Comparison of ENCODE assay signal across 7 mouse cellular contexts in the genomic region with DNA sequence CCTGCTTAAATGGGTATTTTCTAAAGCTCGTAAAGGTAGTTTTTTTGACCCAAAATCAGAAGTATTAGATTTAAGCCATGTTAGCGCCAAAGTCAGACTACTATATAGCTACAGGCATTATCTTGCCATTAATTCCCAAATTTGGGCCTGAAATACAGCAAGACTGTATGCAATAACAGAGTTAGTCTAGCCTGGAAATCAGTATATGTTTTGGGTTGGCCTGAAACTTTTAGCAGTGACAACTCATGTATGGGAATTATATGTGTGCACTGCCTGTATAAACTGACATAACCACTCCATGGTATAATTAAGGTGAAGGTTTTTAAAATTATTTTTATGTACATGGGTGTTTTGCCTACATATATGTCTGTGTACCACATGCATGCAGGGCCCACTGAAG. TPM values are rescaled to one million over a fixed set of nuclear protein-coding genes. Genes with fewer than 3 reads are reported as not detected.
DNase-seq lines count a peak whose midpoint lies in the region; ATAC-seq and TF ChIP-seq lines count a peak whose summit lies in the region.

A gene (minus strand): TSS at position 101 of the 400 bp plus-strand sequence.

- in situ Hi-C loops in CH12.LX (cut with MboI; ENCODE audit: low pct_ligation_motif_present, low pct_unique_long_range_greater_than_20kb, low sequenced_read_pairs), result no loop called here

- H3K4me2 ChIP-seq in CH12.LX (ENCODE audit: insufficient read depth, low read depth, poor library complexity, severe bottlenecking), result peak within 1 kb of the TSS; percentile 99
- H3K4me2 ChIP-seq in forebrain, embryonic 14.5 days (ENCODE audit: low read length), result peak within 1 kb of the TSS; percentile 69
- peak within 1 kb of the TSS; percentile 65 for H3K4me2 ChIP-seq in hindbrain, embryonic 12.5 days (replicated peaks)
- H3K4me2 ChIP-seq in liver, embryonic 14.5 days (ENCODE audit: low read depth), result peak within 1 kb of the TSS; percentile 87

- peaks cover 42% of the 10 kb centered on the region for H3K79me2 ChIP-seq in CH12.LX (replicated peaks; ENCODE audit: control insufficient read depth, extremely low read depth, insufficient read depth, poor library complexity, severe bottlenecking)

- no peak for TF ChIP-seq RAD21 in CH12.LX (IDR thresholded peaks at IDR 0.05; ENCODE audit: low read depth, low read length)

- TF ChIP-seq CTCF in CH12.LX (conservative IDR thresholded peaks at IDR 0.05 in 1 of 2, IDR thresholded peaks at IDR 0.05 in 1 of 2; ENCODE audit: low read depth in 2 of 2, low read length in 2 of 2), result no peak
- no peak for TF ChIP-seq CTCF in G1E (IDR thresholded peaks at IDR 0.05; ENCODE audit: low read depth, low read length)
- TF ChIP-seq CTCF in liver, embryonic 14.5 days (IDR thresholded peaks at IDR 0.05; ENCODE audit: low read depth), result no peak

- dilution Hi-C loops in CH12.LX (cut with MboI; ENCODE audit: extremely low pct_ligation_motif_present, extremely low pct_unique_long_range_greater_than_20kb, low sequenced_read_pairs), result no loop called here

- H3K27ac ChIP-seq in CH12.LX (ENCODE audit: insufficient read depth, low read depth), result peak within 1 kb of the TSS; percentile 18; the same call in 1 of the 2 replicates
- peak within 1 kb of the TSS; percentile 72 for H3K27ac ChIP-seq in forebrain, embryonic 14.5 days (ENCODE audit: low read depth, low read length)
- H3K27ac ChIP-seq in hindbrain, embryonic 12.5 days, result peak within 1 kb of the TSS; percentile 86
- peak within 1 kb of the TSS; percentile 65 for H3K27ac ChIP-seq in liver, embryonic 14.5 days

- H3K27me3 ChIP-seq in CH12.LX (replicated peaks) (no peaks in the 10 kb centered on the region), G1E (ENCODE audit: insufficient read depth, low read length) (no peaks in the 10 kb centered on the region)
- no peaks in the 10 kb centered on the region for H3K27me3 ChIP-seq in forebrain, embryonic 14.5 days (replicated peaks; ENCODE audit: control insufficient read depth, insufficient read depth, low read length)
- no peaks in the 10 kb centered on the region for H3K27me3 ChIP-seq in hindbrain, embryonic 12.5 days
- H3K27me3 ChIP-seq in liver, embryonic 14.5 days (ENCODE audit: control insufficient read depth, insufficient read depth, low read length), result no peaks in the 10 kb centered on the region

- TF ChIP-seq POLR2A in CH12.LX (IDR thresholded peaks at IDR 0.05; ENCODE audit: low read depth, low read length), result no peak

- no peak for ATAC-seq in G1E (ENCODE audit: extremely low read depth, insufficient number of reproducible peaks, low FRiP score, poor library complexity, severe bottlenecking)
- ATAC-seq in forebrain, embryonic 14.5 days, result peak; percentile 1; the same call in 1 of the 2 replicates
- ATAC-seq in hindbrain, embryonic 12.5 days (ENCODE audit: low FRiP score), result no peak; the same call in 1 of the 2 replicates
- no peak for ATAC-seq in liver, embryonic 14.5 days (ENCODE audit: insufficient read depth)

- 79% methylated on average over 2 of the region's 2 CpGs for WGBS in forebrain, embryonic 14.5 days
- 88% methylated on average over 2 of the region's 2 CpGs for WGBS in hindbrain, embryonic 12.5 days
- 82% methylated on average over 2 of the region's 2 CpGs for WGBS in liver, embryonic 14.5 days (ENCODE audit: insufficient replicate concordance)

- H3K9ac ChIP-seq in CH12.LX (ENCODE audit: insufficient read depth, low read depth), result peak within 1 kb of the TSS; percentile 78
- peak within 1 kb of the TSS; percentile 96 for H3K9ac ChIP-seq in forebrain, embryonic 14.5 days (ENCODE audit: low read length)
- H3K9ac ChIP-seq in hindbrain, embryonic 12.5 days, result peak within 1 kb of the TSS; percentile 91
- H3K9ac ChIP-seq in liver, embryonic 14.5 days (replicated peaks), result peak within 1 kb of the TSS; percentile 92

- DNase-seq in CH12.LX (ENCODE audit: extremely low read depth), result no peak
- no peak for DNase-seq in G1E (ENCODE audit: low spot score)
- DNase-seq in forebrain, embryonic 14.5 days (ENCODE audit: low spot score), result no peak
- no peak for DNase-seq in liver, embryonic 14.5 days (ENCODE audit: low read depth in 3 of 3, low spot score in 3 of 3)
- DNase-seq in right cerebral cortex, adult 18-20 months, result no peak
- no peak for DNase-seq in embryo, embryonic 10 days (ENCODE audit: low spot score)

- H3K4me1 ChIP-seq in CH12.LX (ENCODE audit: control insufficient read depth in 1 of 2, insufficient read depth in 2 of 2) (peaks cover 9 to 26% of the 10 kb centered on the region in 2 experiments), G1E (ENCODE audit: insufficient read depth, low read depth, low read length) (peaks cover 38% of the 10 kb centered on the region)
- peaks cover 11% of the 10 kb centered on the region for H3K4me1 ChIP-seq in forebrain, embryonic 14.5 days (ENCODE audit: control insufficient read depth, insufficient read depth, low read length)
- peaks cover 25% of the 10 kb centered on the region for H3K4me1 ChIP-seq in hindbrain, embryonic 12.5 days
- peaks cover 17 to 25% of the 10 kb centered on the region in 2 experiments for H3K4me1 ChIP-seq in liver, embryonic 14.5 days (replicated peaks; ENCODE audit: control insufficient read depth in 2 of 2, insufficient read depth in 2 of 2, low read length in 1 of 2)

- H3K36me3 ChIP-seq in CH12.LX (replicated peaks in 1 of 2; ENCODE audit: control insufficient read depth in 1 of 2, insufficient read depth in 1 of 2, low read length in 1 of 2) (peaks cover 31 to 55% of the 10 kb centered on the region in 2 experiments), G1E (replicated peaks) (peaks cover 67% of the 10 kb centered on the region)
- H3K36me3 ChIP-seq in forebrain, embryonic 14.5 days (ENCODE audit: control insufficient read depth, insufficient read depth, low read length), result peaks cover 39% of the 10 kb centered on the region
- peaks cover 33% of the 10 kb centered on the region for H3K36me3 ChIP-seq in hindbrain, embryonic 12.5 days
- peaks cover 27% of the 10 kb centered on the region for H3K36me3 ChIP-seq in liver, embryonic 14.5 days (replicated peaks; ENCODE audit: control insufficient read depth, insufficient read depth, low read depth)

- H3K4me3 ChIP-seq in CH12.LX (replicated peaks in 1 of 3; ENCODE audit: low read depth in 2 of 3, low read length in 2 of 3, poor library complexity in 1 of 3) (peak within 1 kb of the TSS; percentile 76 to 97 (median 84)), G1E (ENCODE audit: low read depth, low read length) (peak within 1 kb of the TSS; percentile 85)
- H3K4me3 ChIP-seq in forebrain, embryonic 14.5 days (ENCODE audit: low read depth, low read length), result peak within 1 kb of the TSS; percentile 86
- H3K4me3 ChIP-seq in hindbrain, embryonic 12.5 days, result peak within 1 kb of the TSS; percentile 83
- H3K4me3 ChIP-seq in liver, embryonic 14.5 days (ENCODE audit: insufficient read depth in 1 of 2, low read depth in 2 of 2, low read length in 2 of 2), result peak within 1 kb of the TSS; percentile 87 to 95

- no peak for TF ChIP-seq EP300 in CH12.LX (IDR thresholded peaks at IDR 0.05; ENCODE audit: low read length)
- TF ChIP-seq EP300 in liver, embryonic 14.5 days (IDR thresholded peaks at IDR 0.05; ENCODE audit: low read depth), result no peak

- no peaks in the 10 kb centered on the region for H3K9me3 ChIP-seq in CH12.LX (replicated peaks; ENCODE audit: low read length)
- H3K9me3 ChIP-seq in G1E (replicated peaks), result no peaks in the 10 kb centered on the region
- H3K9me3 ChIP-seq in forebrain, embryonic 14.5 days (replicated peaks; ENCODE audit: control insufficient read depth, low read length), result no peaks in the 10 kb centered on the region
- no peaks in the 10 kb centered on the region for H3K9me3 ChIP-seq in hindbrain, embryonic 12.5 days (replicated peaks)
- no peaks in the 10 kb centered on the region for H3K9me3 ChIP-seq in liver, embryonic 14.5 days (ENCODE audit: control insufficient read depth, low read length)

TF ChIP-seq in CH12.LX, 34 proteins besides CTCF, POLR2A, EP300 and RAD21:
- TF ChIP-seq SIN3A (IDR thresholded peaks at IDR 0.05; ENCODE audit: low read length) (no peak), ZNF384 (IDR thresholded peaks at IDR 0.05; ENCODE audit: low read depth, low read length) (no peak), JUN (IDR thresholded peaks at IDR 0.05; ENCODE audit: insufficient read depth, low read depth, low read length) (no peak), GABPA (IDR thresholded peaks at IDR 0.05; ENCODE audit: insufficient replicate concordance, low read depth, low read length) (no peak), E2F4 (IDR thresholded peaks at IDR 0.05; ENCODE audit: insufficient replicate concordance, low read depth, low read length) (no peak), ZMIZ1 (IDR thresholded peaks at IDR 0.05; ENCODE audit: low read depth, low read length) (no peak), ZKSCAN1 (IDR thresholded peaks at IDR 0.05; ENCODE audit: borderline replicate concordance, low read depth, low read length) (no peak), PAX5 (IDR thresholded peaks at IDR 0.05; ENCODE audit: low read length) (no peak), NRF1 (IDR thresholded peaks at IDR 0.05; ENCODE audit: low read depth, low read length) (no peak), KAT2A (IDR thresholded peaks at IDR 0.05; ENCODE audit: insufficient replicate concordance, low read length) (no peak), ETS1 (conservative IDR thresholded peaks at IDR 0.05; ENCODE audit: low read depth, low read length) (no peak)

RNA-seq across cellular contexts. Expression of the gene that starts here (rescaled TPM):
- total RNA-seq in CH12.LX (2012; rRNA removed) (440 and 469 TPM in 2 replicates), CH12.LX (2014; rRNA removed) (202 and 229 TPM in 2 replicates), G1E (2014; fragmentation: Nextera tagmentation) (133 and 170 TPM in 2 replicates), G1E (2017) (257 and 304 TPM in 2 replicates)
- polyA plus RNA-seq in CH12.LX (2012; ENCODE audit: insufficient read length, low read depth) (327 and 397 TPM in 2 replicates), G1E (2012) (21.5 and 61.1 TPM in 2 replicates)
- 513 and 604 TPM in 2 replicates for polyA plus RNA-seq in forebrain, embryonic 14.5 days (2014; fragmentation: Nextera tagmentation; extraction: Ambion mirVana)
- polyA plus RNA-seq in hindbrain, embryonic 12.5 days (2016; fragmentation: Nextera tagmentation; extraction: Ambion mirVana), result 476 and 529 TPM in 2 replicates
- 111 and 190 TPM in 2 replicates for polyA plus RNA-seq in liver, embryonic 14.5 days (2012; rRNA removed)
- 454 and 472 TPM in 2 replicates for polyA plus RNA-seq in liver, embryonic 14.5 days (2014; fragmentation: Nextera tagmentation; extraction: Ambion mirVana)

Comparison
In these comparisons a context has a peak if more than half of its experiments do, and no peak if none do; other contexts are left out.
1. H3K27ac ChIP-seq: peak in every context shown above with its lines; median percentile 86 in hindbrain, embryonic 12.5 days; 72 in forebrain, embryonic 14.5 days; 65 in liver, embryonic 14.5 days; 18 in CH12.LX.